Mouse (Mus musculus): Measurements from ENCODE around the gene Slc35f1.
A peak's percentile ranks its signal among the peaks of the same experiment; 100 is the strongest.

Slc35f1 gene

GRCm38 (mm10) chr10:53096446-53096845 lies 406.1 kb downstream of the Slc35f1 start:
- peak; percentile 64 for DNase-seq (ENCODE audit: low read depth, low spot score)

- DNase-seq (ENCODE audit: low read depth, low spot score) = no peak
Measured at GRCm38 (mm10) chr10:53100881-53101280, 410.5 kb downstream of the Slc35f1 start.

- no peak for DNase-seq (ENCODE audit: low read depth, low spot score)
Measured at GRCm38 (mm10) chr10:53101412-53101811, 411.1 kb downstream of the Slc35f1 start.

GRCm38 (mm10) chr10:53102423-53102822 lies 412.1 kb downstream of the Slc35f1 start:
- no peak for DNase-seq (ENCODE audit: low read depth, low spot score)

DNA sequence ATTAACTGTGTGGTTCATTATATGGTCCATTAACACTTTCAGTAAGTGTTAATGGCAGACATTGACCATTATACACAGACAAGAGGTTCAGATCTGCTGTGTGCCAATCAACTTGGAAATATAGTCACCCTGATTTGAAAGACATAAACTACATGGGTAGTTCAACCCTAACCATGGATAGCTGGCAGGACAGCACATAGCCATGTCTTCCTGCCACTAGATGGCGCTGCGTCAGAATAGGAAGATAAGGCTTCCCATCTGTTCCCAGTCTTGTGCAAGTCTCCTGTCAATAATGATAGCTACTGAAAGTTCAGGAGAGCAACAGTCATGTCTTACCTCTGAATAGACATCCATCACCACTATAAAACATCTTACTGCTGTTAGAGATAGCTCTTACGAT lies 424.7 kb downstream of the Slc35f1 start:
- DNase-seq (ENCODE audit: low read depth, low spot score) = peak; percentile 52

DNA sequence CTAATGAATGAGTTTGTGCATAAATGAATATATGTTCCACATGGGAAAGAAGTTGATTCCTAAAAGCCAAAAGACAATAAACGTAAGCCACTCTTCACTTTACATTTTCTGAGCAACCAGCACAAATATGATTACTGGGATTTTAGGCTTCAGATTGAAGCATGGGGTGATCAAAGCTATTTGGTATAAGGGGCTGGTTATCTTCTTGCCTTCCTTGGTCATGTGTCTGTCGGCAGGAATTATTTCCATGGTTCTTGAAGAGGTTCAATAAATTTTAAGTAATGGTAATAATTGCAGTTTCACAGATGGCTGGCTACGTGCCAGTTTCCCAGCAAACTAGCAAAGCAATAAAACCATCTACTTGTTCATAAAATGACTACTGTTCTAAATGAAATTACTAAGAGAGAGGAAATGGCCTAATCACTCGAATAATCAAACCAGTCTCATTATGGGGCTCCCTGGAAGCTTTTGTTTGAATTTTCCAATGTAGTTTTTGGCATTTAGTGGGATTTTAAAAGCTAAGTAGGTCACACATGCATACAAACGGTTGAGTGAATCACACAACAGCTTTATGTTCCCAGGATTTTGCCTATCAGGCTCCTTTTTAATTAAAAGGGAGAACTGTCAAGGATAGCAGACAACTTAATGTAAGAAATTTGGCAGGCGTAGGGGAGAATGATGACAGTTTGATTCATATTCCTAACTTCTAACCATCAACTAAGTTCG lies 425.5 kb downstream of the Slc35f1 start:
- DNase-seq (ENCODE audit: low read depth, low spot score) = peak; percentile 36

DNA sequence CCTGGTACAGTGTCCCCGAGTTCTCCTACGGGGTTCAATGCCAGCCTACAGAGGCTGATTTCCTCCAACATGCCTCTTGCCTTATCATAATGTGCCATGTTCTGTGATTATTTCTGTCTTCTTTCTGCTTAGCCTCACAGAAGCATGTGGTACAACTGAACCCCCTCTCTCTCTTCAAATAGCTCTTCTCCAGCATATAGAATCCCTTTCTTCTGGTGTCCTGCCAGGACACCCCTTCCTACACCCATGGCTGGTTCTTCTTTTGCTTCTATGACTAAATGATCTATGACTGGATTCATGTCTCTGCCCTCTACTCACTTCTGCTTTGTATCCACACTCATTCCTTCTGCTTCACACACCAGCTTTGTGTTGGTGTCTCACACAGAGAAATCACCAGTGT lies 430.3 kb downstream of the Slc35f1 start:
- no peak for DNase-seq (ENCODE audit: low read depth, low spot score)

- no peak for DNase-seq (ENCODE audit: low read depth, low spot score)
Measured at GRCm38 (mm10) chr10:53124365-53124764, 434.0 kb downstream of the Slc35f1 start.

DNA sequence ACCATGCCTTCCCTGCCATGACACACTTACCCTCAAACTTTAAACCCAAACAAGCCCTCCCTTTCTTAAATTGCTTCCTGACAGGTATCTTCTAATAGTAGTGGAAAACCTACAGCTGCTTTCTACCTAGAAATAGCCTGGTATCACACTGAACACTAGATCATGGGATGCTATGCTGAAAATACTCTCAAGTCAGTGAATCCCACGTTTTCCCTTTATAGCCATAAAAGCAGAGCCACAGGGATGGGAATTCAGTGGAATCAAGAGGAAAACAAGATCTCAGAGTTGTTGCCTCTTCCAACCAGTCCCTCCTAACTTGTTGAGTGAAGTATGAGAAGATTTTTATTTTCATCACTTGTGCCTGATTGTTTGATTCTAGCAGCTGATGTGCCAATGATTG lies 442.4 kb downstream of the Slc35f1 start:
- no peak for DNase-seq (ENCODE audit: low read depth, low spot score)

DNA sequence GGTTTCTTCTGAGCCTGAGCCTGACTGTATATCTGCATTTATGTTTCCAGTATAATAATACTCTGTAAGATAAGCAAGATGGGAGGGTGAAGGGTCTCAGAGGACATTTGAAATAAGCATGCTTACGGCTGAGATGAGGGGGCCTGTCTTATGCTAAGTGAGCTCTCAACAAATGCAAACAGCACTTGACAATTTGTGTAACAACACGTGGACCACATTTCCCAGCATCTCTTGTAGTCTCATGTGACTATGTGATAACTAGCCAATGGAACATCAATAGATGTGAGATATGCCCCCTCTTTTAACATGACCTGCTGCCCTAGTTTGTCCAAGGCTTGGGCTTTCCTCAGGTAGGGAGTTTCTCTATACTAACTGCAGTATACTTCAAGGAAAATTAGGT lies 460.0 kb downstream of the Slc35f1 start:
- no peak for DNase-seq (ENCODE audit: low read depth, low spot score)

DNA sequence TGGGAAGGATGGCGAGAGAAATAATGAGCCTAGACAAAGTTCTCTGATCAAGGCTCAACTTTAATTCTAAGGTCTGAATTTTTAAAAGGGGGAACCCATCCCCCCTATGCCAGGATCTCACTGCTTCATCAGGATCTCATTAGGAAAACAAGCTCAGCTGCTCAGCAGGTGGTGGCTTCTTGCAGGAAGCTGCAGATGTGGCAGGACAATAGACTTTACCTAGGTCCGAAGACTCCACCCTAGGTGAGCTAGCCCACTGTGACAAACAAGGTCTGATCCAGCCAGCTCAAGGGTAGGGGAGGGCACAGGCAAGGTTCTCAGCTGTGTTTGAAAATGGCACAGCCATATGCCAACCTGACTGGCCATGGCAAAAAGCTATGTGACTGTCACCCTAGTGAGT lies 460.6 kb downstream of the Slc35f1 start:
- DNase-seq (ENCODE audit: low read depth, low spot score) = no peak

- peak; percentile 36 for DNase-seq (ENCODE audit: low read depth, low spot score)
Measured at GRCm38 (mm10) chr10:53156374-53156773, 466.0 kb downstream of the Slc35f1 start.

DNA sequence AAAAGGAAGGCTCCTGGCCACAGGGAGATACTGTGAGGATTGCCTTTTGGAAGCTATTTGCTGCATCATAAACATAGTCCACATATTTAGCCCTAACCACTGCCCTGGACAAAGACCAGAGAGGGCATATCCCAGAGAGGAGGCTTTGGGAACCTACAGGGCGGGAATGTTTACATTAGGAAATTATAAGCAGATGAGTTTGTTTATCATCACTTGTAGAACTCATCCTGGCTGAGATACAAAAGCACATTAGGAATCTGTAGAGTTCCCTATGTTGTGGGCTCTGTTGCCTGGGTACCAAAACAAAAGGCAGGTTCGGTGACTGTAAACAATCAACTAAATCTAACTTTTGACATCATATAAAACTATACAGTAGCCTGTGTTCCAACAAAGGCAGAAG lies 467.4 kb downstream of the Slc35f1 start:
- DNase-seq (ENCODE audit: low read depth, low spot score) = no peak
